Comparison of ENCODE assay signal across 14 mouse cellular contexts in the genomic region with DNA sequence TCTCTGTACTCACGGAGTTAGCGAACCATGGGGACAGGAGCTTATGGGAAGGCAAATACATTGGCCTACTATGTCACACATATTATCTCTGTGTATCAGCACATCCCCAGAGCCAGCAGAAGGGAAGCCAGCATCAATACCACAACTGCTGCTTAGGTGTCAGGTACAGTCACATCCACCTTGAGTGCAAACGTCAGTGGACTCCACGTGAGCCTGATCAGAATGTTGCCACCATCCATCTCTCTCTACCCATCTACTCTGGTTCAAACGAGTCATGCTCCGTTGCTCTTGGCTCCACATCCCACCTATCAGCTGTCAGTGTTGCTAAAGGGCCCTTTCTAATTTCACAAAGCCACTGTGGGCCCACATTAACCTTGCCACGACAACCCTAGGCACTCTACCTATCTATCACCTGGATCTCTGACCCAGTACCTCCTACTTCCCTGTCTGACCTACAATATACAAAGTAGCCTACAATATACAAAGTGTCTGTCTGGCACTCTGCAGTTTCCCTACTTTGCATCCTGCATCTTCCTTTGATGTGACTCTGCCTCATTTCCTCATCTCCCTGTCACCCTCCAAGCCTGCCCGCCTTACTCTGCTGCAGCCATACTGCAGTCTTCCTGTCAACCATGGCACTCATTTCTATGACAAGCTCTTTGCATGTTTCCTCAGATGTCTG.
DNase-seq lines count a peak whose midpoint lies in the region; ATAC-seq and TF ChIP-seq lines count a peak whose summit lies in the region.
"Had no signal": no experiment of that assay in that cellular context is flagged by ENCODE, and none has a peak within 500 bp of the region (broad histone marks: within the 10 kb centered on the region; RNA-seq: fewer than 3 reads in every experiment).

No protein-coding gene starts in this region.

- 32% methylated on average over 8 of the region's 8 CpGs for WGBS in kidney, embryonic 14.5 days
- WGBS in midbrain, embryonic 14.5 days: 53% methylated on average over 8 of the region's 8 CpGs
- WGBS in midbrain, embryonic 16.5 days: 65% methylated on average over 8 of the region's 8 CpGs

- ATAC-seq in kidney, embryonic 14.5 days (ENCODE audit: low FRiP score, low TSS enrichment): peak; percentile 34; the same call in 1 of the 2 replicates
- no peak for ATAC-seq in midbrain, embryonic 14.5 days (ENCODE audit: low FRiP score, low TSS enrichment)
- ATAC-seq in midbrain, embryonic 16.5 days: no peak
- ATAC-seq in inflammation-experienced regulatory T-cells, adult 6 months: peak; percentile 68

- TF ChIP-seq EP300 in CH12.LX (IDR thresholded peaks at IDR 0.05; ENCODE audit: low read length): peak; percentile 44

- no peak overlapping the region for H3K4me3 ChIP-seq in kidney, embryonic 14.5 days (ENCODE audit: low read length)
- no peak overlapping the region for H3K4me3 ChIP-seq in midbrain, embryonic 14.5 days (replicated peaks; ENCODE audit: low read depth, low read length)
- no peak overlapping the region for H3K4me3 ChIP-seq in midbrain, embryonic 16.5 days (ENCODE audit: low read depth, low read length)
- no peak overlapping the region for H3K4me3 ChIP-seq in CH12.LX (replicated peaks in 1 of 3; ENCODE audit: low read depth in 2 of 3, low read length in 2 of 3, poor library complexity in 1 of 3)
- H3K4me3 ChIP-seq: embryonic facial prominence, embryonic 15.5 days; forebrain, embryonic 10.5 days; hindbrain, embryonic 12.5 days had no signal

- TF ChIP-seq POLR2A in CH12.LX (IDR thresholded peaks at IDR 0.05; ENCODE audit: low read depth, low read length): no peak

- H3K36me3 ChIP-seq in kidney, embryonic 14.5 days (ENCODE audit: control insufficient read depth, insufficient read depth, low read length): no peaks in the 10 kb centered on the region
- no peaks in the 10 kb centered on the region for H3K36me3 ChIP-seq in midbrain, embryonic 14.5 days (ENCODE audit: control insufficient read depth, insufficient read depth, low read length)
- no peaks in the 10 kb centered on the region for H3K36me3 ChIP-seq in midbrain, embryonic 16.5 days (ENCODE audit: control insufficient read depth, insufficient read depth, low read length)
- no peaks in the 10 kb centered on the region for H3K36me3 ChIP-seq in CH12.LX (replicated peaks in 1 of 2; ENCODE audit: control insufficient read depth in 1 of 2, insufficient read depth in 1 of 2, low read length in 1 of 2)
- H3K36me3 ChIP-seq: embryonic facial prominence, embryonic 15.5 days; forebrain, embryonic 10.5 days; hindbrain, embryonic 12.5 days had no signal

- no peak for DNase-seq in kidney, adult 18-20 months
- DNase-seq in midbrain, embryonic 14.5 days: no peak
- DNase-seq in CH12.LX (ENCODE audit: extremely low read depth): peak; percentile 41
- no peak for DNase-seq in left cerebral cortex, postnatal 4 days
- no peak for DNase-seq in embryo, embryonic 9.5 days (ENCODE audit: extremely low spot score)
- DNase-seq: cerebellum, adult 8-10 months; gastrocnemius, postnatal 14 days; kidney, adult 11 months had no signal

- no peaks in the 10 kb centered on the region for H3K79me2 ChIP-seq in CH12.LX (replicated peaks; ENCODE audit: control insufficient read depth, extremely low read depth, insufficient read depth, poor library complexity, severe bottlenecking)

- in situ Hi-C loops in CH12.LX (cut with MboI; ENCODE audit: low pct_ligation_motif_present, low pct_unique_long_range_greater_than_20kb, low sequenced_read_pairs): no loop called here

- no peak for TF ChIP-seq RAD21 in CH12.LX (IDR thresholded peaks at IDR 0.05; ENCODE audit: low read depth, low read length)

- intact Hi-C loops in left cerebral cortex, postnatal 4 days (cut with DNase I): no loop called here

- H3K4me1 ChIP-seq in kidney, embryonic 14.5 days (ENCODE audit: control insufficient read depth, insufficient read depth, low read length): peaks cover 18% of the 10 kb centered on the region
- peaks cover 8% of the 10 kb centered on the region; the same call in 1 of the 2 replicates for H3K4me1 ChIP-seq in midbrain, embryonic 14.5 days (ENCODE audit: control insufficient read depth, insufficient read depth, low read length)
- H3K4me1 ChIP-seq in midbrain, embryonic 16.5 days (ENCODE audit: control insufficient read depth, insufficient read depth, low read length): peaks cover 8% of the 10 kb centered on the region
- peaks cover 9 to 38% of the 10 kb centered on the region in 2 experiments for H3K4me1 ChIP-seq in CH12.LX (ENCODE audit: control insufficient read depth in 1 of 2, insufficient read depth in 2 of 2)

- dilution Hi-C loops in CH12.LX (cut with MboI; ENCODE audit: extremely low pct_ligation_motif_present, extremely low pct_unique_long_range_greater_than_20kb, low sequenced_read_pairs): no loop called here

- no peak for TF ChIP-seq CTCF in CH12.LX (conservative IDR thresholded peaks at IDR 0.05 in 1 of 2, IDR thresholded peaks at IDR 0.05 in 1 of 2; ENCODE audit: low read depth in 2 of 2, low read length in 2 of 2)

- H3K9me3 ChIP-seq in kidney, embryonic 14.5 days (ENCODE audit: control insufficient read depth, low read length): no peaks in the 10 kb centered on the region; the same call in 1 of the 2 replicates
- H3K9me3 ChIP-seq in midbrain, embryonic 14.5 days (ENCODE audit: control insufficient read depth, low read length): no peaks in the 10 kb centered on the region
- H3K9me3 ChIP-seq in midbrain, embryonic 16.5 days (replicated peaks; ENCODE audit: control insufficient read depth, low read length, poor library complexity, severe bottlenecking): no peaks in the 10 kb centered on the region
- H3K9me3 ChIP-seq in CH12.LX (replicated peaks; ENCODE audit: low read length): peaks cover 6% of the 10 kb centered on the region
- H3K9me3 ChIP-seq: embryonic facial prominence, embryonic 15.5 days; hindbrain, embryonic 12.5 days had no signal

- H3K4me2 ChIP-seq in kidney, embryonic 14.5 days (replicated peaks; ENCODE audit: low read depth, low read length): no peak overlapping the region
- no peak overlapping the region for H3K4me2 ChIP-seq in midbrain, embryonic 14.5 days (ENCODE audit: low read length)
- H3K4me2 ChIP-seq in midbrain, embryonic 16.5 days (ENCODE audit: low read length): no peak overlapping the region
- no peak overlapping the region for H3K4me2 ChIP-seq in CH12.LX (ENCODE audit: insufficient read depth, low read depth, poor library complexity, severe bottlenecking)
- H3K4me2 ChIP-seq: embryonic facial prominence, embryonic 15.5 days; hindbrain, embryonic 12.5 days had no signal

- H3K9ac ChIP-seq in kidney, embryonic 14.5 days (ENCODE audit: low read depth, low read length): no peak overlapping the region
- peak overlapping the region; percentile 16; the same call in 1 of the 2 replicates for H3K9ac ChIP-seq in midbrain, embryonic 14.5 days (replicated peaks; ENCODE audit: low read length)
- no peak overlapping the region for H3K9ac ChIP-seq in midbrain, embryonic 16.5 days (ENCODE audit: low read depth, low read length)
- no peak overlapping the region for H3K9ac ChIP-seq in CH12.LX (ENCODE audit: insufficient read depth, low read depth)
- H3K9ac ChIP-seq: embryonic facial prominence, embryonic 15.5 days; hindbrain, embryonic 12.5 days had no signal

- H3K27me3 ChIP-seq in kidney, embryonic 14.5 days (ENCODE audit: control insufficient read depth, insufficient read depth, low read length): no peaks in the 10 kb centered on the region
- H3K27me3 ChIP-seq in midbrain, embryonic 14.5 days (ENCODE audit: control insufficient read depth, insufficient read depth, low read length): no peaks in the 10 kb centered on the region
- no peaks in the 10 kb centered on the region for H3K27me3 ChIP-seq in midbrain, embryonic 16.5 days (ENCODE audit: control insufficient read depth, insufficient read depth, low read depth, low read length)
- H3K27me3 ChIP-seq in CH12.LX (replicated peaks): no peaks in the 10 kb centered on the region
- H3K27me3 ChIP-seq: embryonic facial prominence, embryonic 15.5 days; hindbrain, embryonic 12.5 days had no signal

- no peak overlapping the region for H3K27ac ChIP-seq in kidney, embryonic 14.5 days (ENCODE audit: low read depth, low read length)
- H3K27ac ChIP-seq in midbrain, embryonic 14.5 days (replicated peaks; ENCODE audit: low read depth, low read length): no peak overlapping the region
- no peak overlapping the region for H3K27ac ChIP-seq in midbrain, embryonic 16.5 days (ENCODE audit: low read length)
- H3K27ac ChIP-seq in CH12.LX (ENCODE audit: insufficient read depth, low read depth): no peak overlapping the region
- H3K27ac ChIP-seq: embryonic facial prominence, embryonic 15.5 days; forebrain, embryonic 10.5 days; hindbrain, embryonic 12.5 days had no signal

TF ChIP-seq in CH12.LX, 34 proteins besides CTCF, POLR2A, EP300 and RAD21:
- TF ChIP-seq PAX5 (IDR thresholded peaks at IDR 0.05; ENCODE audit: low read length) (0 out of 2 replicates have a peak, but pooled peaks have one; percentile 25), MAZ (IDR thresholded peaks at IDR 0.05; ENCODE audit: low read depth, low read length) (0 out of 2 replicates have a peak, but pooled peaks have one; percentile 32), BHLHE40 (IDR thresholded peaks at IDR 0.05; ENCODE audit: low read depth, low read length) (no peak), GABPA (IDR thresholded peaks at IDR 0.05; ENCODE audit: insufficient replicate concordance, low read depth, low read length) (no peak)

Comparison
In these comparisons a context has a peak if more than half of its experiments do, and no peak if none do; other contexts are left out.
1. ATAC-seq: peak in kidney, embryonic 14.5 days (single experiment) and inflammation-experienced regulatory T-cells, adult 6 months (single experiment); none in midbrain, embryonic 14.5 days (single experiment) and midbrain, embryonic 16.5 days (single experiment).